Mouse (Mus musculus) testis, adult 2 months (tissue): ENCODE data around the gene Casd1.

Experiments used
- CTCF ChIP-seq: fragments of 200-500 bp; IDR thresholded peaks from 2 replicates; pipeline ENCODE4 v1.5.1; 2012; ENCODE audit warnings: low read depth, mild to moderate bottlenecking, inconsistent platforms, low read length, moderate library complexity; ENCODE audit not compliant: control insufficient read depth, insufficient read depth, insufficient replicate concordance
- POLR2A ChIP-seq: fragments of 200-500 bp; IDR thresholded peaks from 2 replicates; pipeline ENCODE4 v1.6.1; 2012; ENCODE audit warnings: low read depth, mild to moderate bottlenecking, inconsistent platforms, low read length, moderate library complexity; ENCODE audit not compliant: control insufficient read depth

DNA sequence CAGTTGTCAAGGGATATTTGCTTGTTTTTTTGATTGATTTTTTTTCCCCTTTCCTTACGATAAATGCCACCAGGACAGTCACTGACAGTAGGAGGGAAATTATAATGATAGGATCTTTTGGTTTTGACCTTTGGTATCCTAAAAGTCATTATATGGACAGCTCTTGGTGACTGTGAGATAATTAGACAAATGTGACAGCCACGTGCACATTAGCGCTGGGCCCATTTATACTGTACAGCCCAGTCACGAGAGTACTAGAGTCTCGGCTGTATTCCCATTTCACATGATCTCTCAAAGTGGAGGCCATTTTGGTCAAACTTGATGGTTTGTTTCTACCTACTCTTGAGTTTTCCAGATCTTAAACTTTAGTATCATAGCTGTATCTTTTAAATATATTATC, 1.4 kb downstream of the Casd1 start:
- TF ChIP-seq CTCF: no peak
- TF ChIP-seq POLR2A: no peak
